Mouse (Mus musculus): Measurements from ENCODE around the gene Caln1. TPM values are rescaled to one million over a fixed set of nuclear protein-coding genes. Genes with fewer than 3 reads are reported as not detected.
A peak's percentile ranks its signal among the peaks of the same experiment; 100 is the strongest.

Gene Caln1
- total and polyA plus RNA-seq, 2 experiments from 2014 or later, result 46.4 to 50.2 TPM

DNA sequence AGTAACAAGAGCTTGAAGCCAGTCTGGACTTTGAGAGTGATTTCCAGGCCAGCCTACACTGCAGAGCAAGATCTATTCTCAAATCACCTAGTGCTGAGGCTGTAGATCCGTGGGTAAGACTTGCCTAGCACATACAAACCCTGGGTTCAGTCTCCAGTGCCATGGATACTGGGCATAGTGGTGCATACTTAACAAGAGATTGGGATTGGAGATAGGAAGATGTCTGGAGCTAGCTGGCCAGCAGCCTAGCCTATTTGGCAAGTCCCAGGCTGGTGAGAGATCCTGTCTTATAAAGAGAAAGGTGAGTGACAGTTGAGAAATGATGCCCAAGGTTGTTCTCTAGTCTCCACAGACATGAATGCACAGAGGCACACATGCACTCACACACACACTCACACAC is 441.6 kb downstream of the Caln1 start:
- ATAC-seq (ENCODE audit: low FRiP score), result no peak
- no peak overlapping the region for H3K27ac ChIP-seq (ENCODE audit: low read depth, low read length)
- H3K4me2 ChIP-seq (ENCODE audit: low read depth, low read length, poor library complexity, severe bottlenecking), result no peak overlapping the region
- H3K4me1 ChIP-seq (ENCODE audit: insufficient read depth, low read length), result no peaks in the 10 kb centered on the region
- no peak overlapping the region for H3K9ac ChIP-seq (replicated peaks; ENCODE audit: low read length, poor library complexity, severe bottlenecking)
- H3K4me3 ChIP-seq (ENCODE audit: low read depth, low read length), result no peak overlapping the region
- no peak for DNase-seq (ENCODE audit: low spot score)
- TF ChIP-seq CTCF (IDR thresholded peaks at IDR 0.05), result no peak
- H3K9me3 ChIP-seq (ENCODE audit: low read length), result no peaks in the 10 kb centered on the region
- H3K27me3 ChIP-seq (ENCODE audit: insufficient read depth, low read length), result no peaks in the 10 kb centered on the region
- 23% methylated on average over 1 of the region's 1 CpGs for WGBS
- H3K36me3 ChIP-seq (ENCODE audit: insufficient read depth, low read length), result no peaks in the 10 kb centered on the region

DNA sequence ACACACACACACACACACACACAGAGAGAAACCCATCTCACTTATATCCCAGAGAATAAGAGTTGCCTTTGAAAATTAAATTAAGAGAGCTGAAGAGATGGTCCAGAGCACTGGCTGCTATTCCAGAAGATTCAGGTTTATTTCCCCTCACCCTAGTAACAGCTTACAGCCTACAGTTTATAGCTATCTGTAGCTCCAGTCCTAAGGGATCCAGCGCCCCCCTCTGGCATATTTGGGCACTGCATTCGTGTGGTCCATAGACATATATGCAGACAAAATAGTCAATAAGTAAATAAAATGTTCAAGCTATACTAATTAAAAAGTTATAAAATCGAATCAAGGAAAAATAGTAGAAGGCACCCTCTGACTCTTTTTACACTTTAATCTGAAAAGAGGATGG is 442.0 kb downstream of the Caln1 start:
- DNase-seq (ENCODE audit: low spot score) (peak; percentile 87), ATAC-seq (ENCODE audit: low FRiP score) (no peak)
- 26% methylated on average over 3 of the region's 3 CpGs for WGBS
- Histone ChIP-seq H3K4me1 (ENCODE audit: insufficient read depth, low read length) (no peaks in the 10 kb centered on the region), H3K4me3 (ENCODE audit: low read depth, low read length) (no peak overlapping the region), H3K27me3 (ENCODE audit: insufficient read depth, low read length) (no peaks in the 10 kb centered on the region), H3K9me3 (ENCODE audit: low read length) (no peaks in the 10 kb centered on the region), H3K36me3 (ENCODE audit: insufficient read depth, low read length) (no peaks in the 10 kb centered on the region), H3K4me2 (ENCODE audit: low read depth, low read length, poor library complexity, severe bottlenecking) (no peak overlapping the region), H3K27ac (ENCODE audit: low read depth, low read length) (no peak overlapping the region), H3K9ac (replicated peaks; ENCODE audit: low read length, poor library complexity, severe bottlenecking) (no peak overlapping the region)
- TF ChIP-seq CTCF (IDR thresholded peaks at IDR 0.05), result peak; percentile 93

DNA sequence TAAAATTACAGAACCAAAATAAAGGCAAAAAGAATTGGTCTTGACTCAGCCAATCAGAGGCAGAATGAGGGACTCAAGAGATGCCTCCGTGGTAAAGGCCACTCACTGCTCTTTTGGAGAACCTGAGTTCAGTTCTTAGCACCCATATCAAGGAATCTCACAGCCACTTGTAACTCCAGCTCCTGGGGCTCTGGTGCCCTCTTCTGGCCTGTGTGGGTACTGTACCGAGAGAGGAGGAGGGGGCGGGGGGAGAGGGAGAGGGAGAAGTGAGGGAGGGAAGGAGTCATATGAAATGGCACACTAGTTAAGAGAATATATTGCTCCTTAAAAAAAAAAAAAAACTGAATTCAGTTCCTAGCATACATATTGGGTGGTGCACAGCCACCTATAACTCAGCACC is 442.7 kb downstream of the Caln1 start:
- 86% methylated on average over 3 of the region's 3 CpGs for WGBS
- no peaks in the 10 kb centered on the region for H3K27me3 ChIP-seq (ENCODE audit: insufficient read depth, low read length)
- no peak overlapping the region for H3K4me3 ChIP-seq (ENCODE audit: low read depth, low read length)
- no peaks in the 10 kb centered on the region for H3K4me1 ChIP-seq (ENCODE audit: insufficient read depth, low read length)
- ATAC-seq (ENCODE audit: low FRiP score) (no peak), DNase-seq (ENCODE audit: low spot score) (no peak)
- H3K27ac ChIP-seq (ENCODE audit: low read depth, low read length), result no peak overlapping the region
- H3K9me3 ChIP-seq (ENCODE audit: low read length), result no peaks in the 10 kb centered on the region
- peak; percentile 45 for TF ChIP-seq CTCF (IDR thresholded peaks at IDR 0.05)
- H3K9ac ChIP-seq (replicated peaks; ENCODE audit: low read length, poor library complexity, severe bottlenecking), result no peak overlapping the region
- H3K4me2 ChIP-seq (ENCODE audit: low read depth, low read length, poor library complexity, severe bottlenecking), result no peak overlapping the region
- no peaks in the 10 kb centered on the region for H3K36me3 ChIP-seq (ENCODE audit: insufficient read depth, low read length)

DNA sequence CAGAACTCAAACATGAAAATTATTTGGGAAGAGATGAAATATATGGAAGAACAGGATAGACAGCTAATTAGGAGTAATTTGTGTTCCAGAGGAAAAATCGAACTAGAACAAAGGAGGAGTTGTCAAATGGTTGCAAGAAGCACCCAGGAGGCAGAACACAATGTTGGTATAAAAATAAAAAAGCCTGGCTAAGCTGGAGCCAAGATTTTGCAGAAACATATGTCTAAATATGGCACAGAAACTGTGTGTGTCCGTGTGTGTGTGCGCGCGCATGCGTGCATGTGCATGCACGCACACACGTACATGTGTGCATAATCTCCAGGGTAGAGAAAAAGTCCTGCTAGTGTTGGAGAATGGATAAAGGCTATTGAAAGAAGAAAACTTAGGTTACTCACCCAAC is 443.3 kb downstream of the Caln1 start:
- Histone ChIP-seq H3K9me3 (ENCODE audit: low read length) (no peaks in the 10 kb centered on the region), H3K27ac (ENCODE audit: low read depth, low read length) (no peak overlapping the region), H3K4me2 (ENCODE audit: low read depth, low read length, poor library complexity, severe bottlenecking) (no peak overlapping the region), H3K4me3 (ENCODE audit: low read depth, low read length) (no peak overlapping the region), H3K27me3 (ENCODE audit: insufficient read depth, low read length) (no peaks in the 10 kb centered on the region), H3K9ac (replicated peaks; ENCODE audit: low read length, poor library complexity, severe bottlenecking) (no peak overlapping the region), H3K36me3 (ENCODE audit: insufficient read depth, low read length) (no peaks in the 10 kb centered on the region), H3K4me1 (ENCODE audit: insufficient read depth, low read length) (no peaks in the 10 kb centered on the region)
- DNase-seq (ENCODE audit: low spot score), result no peak
- no peak for ATAC-seq (ENCODE audit: low FRiP score)
- 92% methylated on average over 8 of the region's 8 CpGs for WGBS
- TF ChIP-seq CTCF (IDR thresholded peaks at IDR 0.05), result no peak

DNA sequence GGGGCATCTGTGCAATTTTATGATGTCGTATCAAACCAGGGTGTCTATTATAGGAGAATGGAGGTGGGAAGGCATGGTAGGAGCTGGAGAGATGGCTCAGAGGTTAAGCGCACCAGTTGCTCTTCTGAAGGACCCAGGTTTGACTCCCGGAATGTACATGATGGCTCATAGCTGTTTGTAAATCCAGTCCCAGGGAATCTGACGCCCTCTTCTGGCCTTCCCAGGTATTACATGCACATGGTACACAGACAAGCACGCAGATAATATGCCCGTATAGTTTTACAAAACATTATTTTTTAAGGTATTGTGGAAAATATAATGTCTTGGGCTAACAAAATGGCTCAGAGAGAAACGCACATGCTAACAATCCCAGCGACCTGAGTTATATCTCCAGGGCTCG is 443.8 kb downstream of the Caln1 start:
- peak; percentile 64 for TF ChIP-seq CTCF (IDR thresholded peaks at IDR 0.05)
- H3K27ac ChIP-seq (ENCODE audit: low read depth, low read length), result no peak overlapping the region
- no peaks in the 10 kb centered on the region for H3K9me3 ChIP-seq (ENCODE audit: low read length)
- H3K36me3 ChIP-seq (ENCODE audit: insufficient read depth, low read length), result no peaks in the 10 kb centered on the region
- no peak overlapping the region for H3K4me2 ChIP-seq (ENCODE audit: low read depth, low read length, poor library complexity, severe bottlenecking)
- H3K27me3 ChIP-seq (ENCODE audit: insufficient read depth, low read length), result no peaks in the 10 kb centered on the region
- ATAC-seq (ENCODE audit: low FRiP score) (no peak), DNase-seq (ENCODE audit: low spot score) (no peak)
- H3K4me1 ChIP-seq (ENCODE audit: insufficient read depth, low read length), result no peaks in the 10 kb centered on the region
- H3K9ac ChIP-seq (replicated peaks; ENCODE audit: low read length, poor library complexity, severe bottlenecking), result no peak overlapping the region
- 89% methylated on average over 9 of the region's 9 CpGs for WGBS
- no peak overlapping the region for H3K4me3 ChIP-seq (ENCODE audit: low read depth, low read length)

DNA sequence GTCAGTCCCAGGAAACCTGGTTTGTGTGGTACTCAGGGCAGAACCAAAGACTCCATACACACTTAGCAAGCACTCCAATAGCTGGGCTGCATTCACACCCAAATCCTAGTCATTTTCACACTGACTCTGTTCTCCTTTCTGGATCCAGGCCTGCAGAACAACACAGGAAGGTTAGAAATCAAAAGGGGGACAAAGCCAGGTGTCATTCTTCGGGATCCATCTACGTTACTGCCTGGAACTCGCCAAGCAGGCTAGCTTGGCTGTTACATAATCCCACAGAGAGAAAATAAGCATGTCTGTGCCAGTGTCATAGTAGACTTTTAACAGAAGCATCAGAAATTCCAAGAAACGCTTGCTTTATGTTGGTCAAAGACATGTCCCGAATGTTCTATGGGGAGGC is 446.1 kb downstream of the Caln1 start:
- Histone ChIP-seq H3K9ac (replicated peaks; ENCODE audit: low read length, poor library complexity, severe bottlenecking) (no peak overlapping the region), H3K27ac (ENCODE audit: low read depth, low read length) (no peak overlapping the region), H3K36me3 (ENCODE audit: insufficient read depth, low read length) (no peaks in the 10 kb centered on the region), H3K9me3 (ENCODE audit: low read length) (no peaks in the 10 kb centered on the region), H3K27me3 (ENCODE audit: insufficient read depth, low read length) (no peaks in the 10 kb centered on the region), H3K4me3 (ENCODE audit: low read depth, low read length) (no peak overlapping the region), H3K4me1 (ENCODE audit: insufficient read depth, low read length) (no peaks in the 10 kb centered on the region), H3K4me2 (ENCODE audit: low read depth, low read length, poor library complexity, severe bottlenecking) (no peak overlapping the region)
- ATAC-seq (ENCODE audit: low FRiP score), result no peak
- 88% methylated on average over 5 of the region's 5 CpGs for WGBS
- DNase-seq (ENCODE audit: low spot score), result no peak
- TF ChIP-seq CTCF (IDR thresholded peaks at IDR 0.05), result no peak
